Mouse (Mus musculus) heart, embryonic 15.5 days (tissue): ENCODE results near the gene Fam129a. TPM values are rescaled to one million over a fixed set of nuclear protein-coding genes. Genes with fewer than 3 reads are reported as not detected.

Experiments used
- polyA plus RNA-seq: library from polyadenylated mRNA; unstranded; fragments of >200 nt; fragmentation: Nextera tagmentation; extraction: Ambion mirVana; gene quantifications from 2 replicates; pipeline ENCODE4 v1.2.1, GENCODE M21; 2015

The Fam129a gene
- polyA plus RNA-seq, 1 experiment from 2014 or later, result 14.3 TPM

Other genes with a start within 250 kb of the Fam129a start
- 278 and 308 TPM in 2 replicates for gene Ivns1abp, start 226.7 kb upstream of the Fam129a start, polyA plus RNA-seq
- 13.0 and 16.9 TPM in 2 replicates for gene Swt1, start 142.7 kb upstream of the Fam129a start, polyA plus RNA-seq
- gene Trmt1l, start 142.6 kb upstream of the Fam129a start, polyA plus RNA-seq, result 37.1 and 39.6 TPM in 2 replicates
- 55.6 and 57.9 TPM in 2 replicates for gene Rnf2, start 70.2 kb upstream of the Fam129a start, polyA plus RNA-seq
- gene Edem3, start 184.2 kb downstream of the Fam129a start, polyA plus RNA-seq, result 10.6 and 11.5 TPM in 2 replicates